Mouse (Mus musculus) G1E (cell line): Measurements from ENCODE around the gene Shld1.

ENCODE experiments used
- CTCF ChIP-seq: IDR thresholded peaks from 2 replicates; pipeline ENCODE4 v1.5.1; 2012; ENCODE audit warnings: low read depth, low read length, inconsistent platforms, mixed read lengths
- GATA1 ChIP-seq: IDR thresholded peaks from 2 replicates; pipeline ENCODE4 v1.6.1; 2012; ENCODE audit warnings: borderline replicate concordance, low read length, inconsistent platforms, mixed read lengths
- POLR2AphosphoS5 ChIP-seq: IDR thresholded peaks from 2 replicates; pipeline ENCODE4 v1.6.1; 2012; ENCODE audit warnings: low read depth, low read length, inconsistent platforms; ENCODE audit not compliant: insufficient replicate concordance
- TAL1 ChIP-seq: conservative IDR thresholded peaks from 2 replicates; pipeline ENCODE4 v1.6.1; 2012; ENCODE audit warnings: low read depth, low read length, inconsistent platforms, mixed read lengths

GRCm38 (mm10) chr2:132643161-132643560 is 43.6 kb upstream of the Shld1 start:
- TF ChIP-seq CTCF (no peak), GATA1 (no peak), POLR2AphosphoS5 (no peak), TAL1 (no peak)
